Mouse (Mus musculus) liver, adult 2 months (tissue): ENCODE data around the gene H6pd.

Experiments
- CTCF ChIP-seq: fragments of 200-500 bp; IDR thresholded peaks from 2 replicates; pipeline ENCODE4 v1.5.1; 2011; ENCODE audit warnings: low read depth, low read length, control low read depth
- POLR2A ChIP-seq: fragments of 200-500 bp; IDR thresholded peaks from 2 replicates; pipeline ENCODE4 v1.6.1; 2011; ENCODE audit warnings: low read length, control low read depth; ENCODE audit not compliant: insufficient read depth; ENCODE audit errors: extremely low read depth

DNA sequence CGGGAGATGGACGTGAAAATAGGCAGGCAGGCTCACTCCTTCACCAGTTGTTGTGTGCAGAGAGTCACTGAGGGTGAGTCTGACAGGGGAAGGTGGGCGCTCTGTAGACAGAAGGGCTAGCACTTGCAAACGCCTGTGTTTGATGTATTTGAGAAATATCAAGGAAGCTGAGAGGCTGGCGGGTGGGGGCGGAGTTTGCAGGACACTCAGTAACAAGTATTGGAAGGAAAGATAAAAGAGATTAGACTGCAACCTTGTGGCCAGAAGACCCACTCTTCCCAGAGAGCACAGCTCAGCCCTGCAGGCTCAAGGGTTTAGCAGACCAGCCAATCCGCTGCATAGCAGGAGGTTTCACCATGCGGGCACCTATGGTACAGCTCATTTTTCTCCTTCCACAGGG, 42.7 kb upstream of the H6pd start:
- no peak for TF ChIP-seq POLR2A
- TF ChIP-seq CTCF: no peak
